Mouse (Mus musculus): Measurements from ENCODE around the gene Phxr2. TPM values are rescaled to one million over a fixed set of nuclear protein-coding genes. Genes with fewer than 3 reads are reported as not detected.

Gene Phxr2
- polyA plus RNA-seq, 1 experiment, result not detected

DNA sequence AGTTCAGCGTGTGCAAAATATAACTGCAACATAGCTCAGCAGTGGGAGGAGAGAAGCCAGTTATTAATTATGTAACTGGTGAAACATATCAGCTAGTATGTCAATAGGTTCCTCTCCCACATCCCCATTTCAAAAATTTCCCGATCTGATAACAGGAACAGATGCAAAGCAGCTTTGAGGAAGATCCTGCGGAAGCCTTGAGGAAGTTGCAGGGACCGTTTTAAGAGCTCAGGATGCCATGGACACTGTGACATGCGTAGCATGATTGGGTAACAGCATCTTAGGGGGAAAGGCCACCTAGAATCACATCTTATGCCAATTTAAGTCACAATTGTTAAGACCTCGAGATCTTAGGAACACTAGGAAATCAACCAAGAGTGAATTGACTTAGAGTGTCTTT is 36.2 kb downstream of the Phxr2 start:
- Histone ChIP-seq H3K4me3 (ENCODE audit: insufficient read depth, poor library complexity, severe bottlenecking) (no peak overlapping the region), H3K79me3 (ENCODE audit: low read depth) (no peaks in the 10 kb centered on the region), H3K27me3 (ENCODE audit: control insufficient read depth, insufficient read depth, insufficient read length) (no peaks in the 10 kb centered on the region), H3K36me3 (ENCODE audit: control insufficient read depth, insufficient read depth) (no peaks in the 10 kb centered on the region), H3K79me2 (ENCODE audit: control insufficient read depth, insufficient read depth) (no peaks in the 10 kb centered on the region), H3ac (ENCODE audit: control insufficient read depth, insufficient read length, low read depth) (no peak overlapping the region)
- TF ChIP-seq FOSL1 (IDR thresholded peaks at IDR 0.05; ENCODE audit: insufficient read depth, low read length, poor library complexity, severe bottlenecking) (no peak), CEBPB (IDR thresholded peaks at IDR 0.05; ENCODE audit: low read depth) (no peak), MYOG (IDR thresholded peaks at IDR 0.05; ENCODE audit: control insufficient read depth, extremely low read depth, insufficient read length) (no peak), MAX (IDR thresholded peaks at IDR 0.05) (no peak), CTCF (IDR thresholded peaks at IDR 0.05; ENCODE audit: control insufficient read depth, insufficient read depth, insufficient read length) (no peak), MYOD1 (IDR thresholded peaks at IDR 0.05; ENCODE audit: control insufficient read depth, insufficient read length, low read depth) (no peak), USF1 (IDR thresholded peaks at IDR 0.05; ENCODE audit: low read depth) (no peak)

GRCm38 (mm10) chr10:99086029-99086428 is 40.1 kb downstream of the Phxr2 start:
- H3K4me3 ChIP-seq (ENCODE audit: insufficient read depth, poor library complexity, severe bottlenecking), result no peak overlapping the region
- H3K79me2 ChIP-seq (ENCODE audit: control insufficient read depth, insufficient read depth), result no peaks in the 10 kb centered on the region
- no peaks in the 10 kb centered on the region for H3K36me3 ChIP-seq (ENCODE audit: control insufficient read depth, insufficient read depth)
- no peaks in the 10 kb centered on the region for H3K27me3 ChIP-seq (ENCODE audit: control insufficient read depth, insufficient read depth, insufficient read length)
- no peak for TF ChIP-seq MAX (IDR thresholded peaks at IDR 0.05)
- TF ChIP-seq USF1 (IDR thresholded peaks at IDR 0.05; ENCODE audit: low read depth), result no peak
- TF ChIP-seq FOSL1 (IDR thresholded peaks at IDR 0.05; ENCODE audit: insufficient read depth, low read length, poor library complexity, severe bottlenecking), result no peak
- no peak for TF ChIP-seq CEBPB (IDR thresholded peaks at IDR 0.05; ENCODE audit: low read depth)
- no peak for TF ChIP-seq CTCF (IDR thresholded peaks at IDR 0.05; ENCODE audit: control insufficient read depth, insufficient read depth, insufficient read length)
- TF ChIP-seq MYOD1 (IDR thresholded peaks at IDR 0.05; ENCODE audit: control insufficient read depth, insufficient read length, low read depth), result no peak
- TF ChIP-seq MYOG (IDR thresholded peaks at IDR 0.05; ENCODE audit: control insufficient read depth, extremely low read depth, insufficient read length), result no peak
- no peak overlapping the region for H3ac ChIP-seq (ENCODE audit: control insufficient read depth, insufficient read length, low read depth)
- no peaks in the 10 kb centered on the region for H3K79me3 ChIP-seq (ENCODE audit: low read depth)

- Histone ChIP-seq H3K4me3 (ENCODE audit: insufficient read depth, poor library complexity, severe bottlenecking) (no peak overlapping the region), H3K79me2 (ENCODE audit: control insufficient read depth, insufficient read depth) (no peaks in the 10 kb centered on the region), H3ac (ENCODE audit: control insufficient read depth, insufficient read length, low read depth) (no peak overlapping the region), H3K27me3 (ENCODE audit: control insufficient read depth, insufficient read depth, insufficient read length) (no peaks in the 10 kb centered on the region), H3K79me3 (ENCODE audit: low read depth) (no peaks in the 10 kb centered on the region), H3K36me3 (ENCODE audit: control insufficient read depth, insufficient read depth) (no peaks in the 10 kb centered on the region)
- no peak for TF ChIP-seq MAX (IDR thresholded peaks at IDR 0.05)
- TF ChIP-seq MYOD1 (IDR thresholded peaks at IDR 0.05; ENCODE audit: control insufficient read depth, insufficient read length, low read depth), result no peak
- no peak for TF ChIP-seq CEBPB (IDR thresholded peaks at IDR 0.05; ENCODE audit: low read depth)
- TF ChIP-seq MYOG (IDR thresholded peaks at IDR 0.05; ENCODE audit: control insufficient read depth, extremely low read depth, insufficient read length), result no peak
- no peak for TF ChIP-seq CTCF (IDR thresholded peaks at IDR 0.05; ENCODE audit: control insufficient read depth, insufficient read depth, insufficient read length)
- no peak for TF ChIP-seq FOSL1 (IDR thresholded peaks at IDR 0.05; ENCODE audit: insufficient read depth, low read length, poor library complexity, severe bottlenecking)
- no peak for TF ChIP-seq USF1 (IDR thresholded peaks at IDR 0.05; ENCODE audit: low read depth)
Measured at GRCm38 (mm10) chr10:99085240-99085587, 40.9 kb downstream of the Phxr2 start.

DNA sequence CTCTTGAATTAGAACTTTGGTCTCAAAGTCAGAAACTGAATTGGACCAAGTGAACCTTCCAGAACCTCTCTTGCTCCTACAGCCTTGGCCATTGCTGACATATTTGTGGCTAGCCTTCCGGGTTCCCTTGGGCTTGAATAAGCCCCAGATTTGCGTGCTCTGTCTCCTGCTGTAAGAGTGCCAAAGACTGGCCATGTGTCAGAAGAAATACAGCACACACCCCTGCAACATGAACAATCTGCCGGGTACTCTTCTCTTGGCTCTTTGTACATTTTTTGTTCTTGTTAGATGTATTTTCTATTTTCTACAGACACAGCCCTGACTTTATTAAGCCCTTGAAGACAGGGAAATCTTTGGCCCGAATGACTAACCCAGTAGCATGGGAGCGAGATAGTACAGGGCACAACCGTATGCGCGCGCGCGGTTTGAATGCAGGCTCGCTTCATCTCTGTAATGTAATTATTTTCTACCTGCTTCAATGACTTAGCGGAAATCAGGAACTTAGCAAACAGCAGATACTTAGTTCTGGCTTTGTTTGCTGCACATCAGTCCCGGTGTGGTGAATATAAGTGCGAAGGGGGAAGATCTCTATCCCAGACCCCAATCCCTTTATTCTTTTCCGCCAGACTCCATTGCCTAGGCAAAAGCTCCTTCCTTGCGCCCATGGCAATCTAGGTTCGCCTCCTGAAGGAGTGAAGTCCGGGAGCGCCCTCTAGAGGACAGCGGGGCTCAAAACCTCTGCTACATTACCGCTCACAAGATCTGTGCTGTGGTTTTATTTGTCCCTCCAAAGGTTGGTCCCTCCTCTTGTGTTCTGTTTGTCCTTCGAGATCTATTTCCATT is 41.5 kb downstream of the Phxr2 start:
- no peak overlapping the region for H3K4me3 ChIP-seq (ENCODE audit: insufficient read depth, poor library complexity, severe bottlenecking)
- no peak overlapping the region for H3ac ChIP-seq (ENCODE audit: control insufficient read depth, insufficient read length, low read depth)
- peak; percentile 60 for TF ChIP-seq CTCF (IDR thresholded peaks at IDR 0.05; ENCODE audit: control insufficient read depth, insufficient read depth, insufficient read length)
- no peak for TF ChIP-seq CEBPB (IDR thresholded peaks at IDR 0.05; ENCODE audit: low read depth)
- H3K36me3 ChIP-seq (ENCODE audit: control insufficient read depth, insufficient read depth), result no peaks in the 10 kb centered on the region
- no peaks in the 10 kb centered on the region for H3K27me3 ChIP-seq (ENCODE audit: control insufficient read depth, insufficient read depth, insufficient read length)
- no peaks in the 10 kb centered on the region for H3K79me2 ChIP-seq (ENCODE audit: control insufficient read depth, insufficient read depth)
- no peaks in the 10 kb centered on the region for H3K79me3 ChIP-seq (ENCODE audit: low read depth)

- Histone ChIP-seq H3K36me3 (ENCODE audit: control insufficient read depth, insufficient read depth) (no peaks in the 10 kb centered on the region), H3K79me3 (ENCODE audit: low read depth) (no peaks in the 10 kb centered on the region), H3K79me2 (ENCODE audit: control insufficient read depth, insufficient read depth) (no peaks in the 10 kb centered on the region), H3K4me3 (ENCODE audit: insufficient read depth, poor library complexity, severe bottlenecking) (no peak overlapping the region), H3ac (ENCODE audit: control insufficient read depth, insufficient read length, low read depth) (no peak overlapping the region), H3K27me3 (ENCODE audit: control insufficient read depth, insufficient read depth, insufficient read length) (no peaks in the 10 kb centered on the region)
- TF ChIP-seq MYOG (IDR thresholded peaks at IDR 0.05; ENCODE audit: control insufficient read depth, extremely low read depth, insufficient read length) (no peak), MAX (IDR thresholded peaks at IDR 0.05) (no peak), CTCF (IDR thresholded peaks at IDR 0.05; ENCODE audit: control insufficient read depth, insufficient read depth, insufficient read length) (no peak), FOSL1 (IDR thresholded peaks at IDR 0.05; ENCODE audit: insufficient read depth, low read length, poor library complexity, severe bottlenecking) (no peak)
Measured at GRCm38 (mm10) chr10:99083431-99084003, 42.6 kb downstream of the Phxr2 start.

GRCm38 (mm10) chr10:99081569-99081990 is 44.5 kb downstream of the Phxr2 start:
- no peak overlapping the region for H3K4me3 ChIP-seq (ENCODE audit: insufficient read depth, poor library complexity, severe bottlenecking)
- TF ChIP-seq FOSL1 (IDR thresholded peaks at IDR 0.05; ENCODE audit: insufficient read depth, low read length, poor library complexity, severe bottlenecking) (no peak), MAX (IDR thresholded peaks at IDR 0.05) (peak; percentile 35)
- no peaks in the 10 kb centered on the region for H3K27me3 ChIP-seq (ENCODE audit: control insufficient read depth, insufficient read depth, insufficient read length)
- H3K79me3 ChIP-seq (ENCODE audit: low read depth), result no peaks in the 10 kb centered on the region
- H3K79me2 ChIP-seq (ENCODE audit: control insufficient read depth, insufficient read depth), result no peaks in the 10 kb centered on the region
- H3ac ChIP-seq (ENCODE audit: control insufficient read depth, insufficient read length, low read depth), result no peak overlapping the region
- H3K36me3 ChIP-seq (ENCODE audit: control insufficient read depth, insufficient read depth), result no peaks in the 10 kb centered on the region

All from C2C12 (cell line).